Mouse (Mus musculus): ENCODE data around the gene Hp. TPM values are rescaled to one million over a fixed set of nuclear protein-coding genes. Genes with fewer than 3 reads are reported as not detected.

Gene Hp
- total RNA-seq (2021): not detected

DNA sequence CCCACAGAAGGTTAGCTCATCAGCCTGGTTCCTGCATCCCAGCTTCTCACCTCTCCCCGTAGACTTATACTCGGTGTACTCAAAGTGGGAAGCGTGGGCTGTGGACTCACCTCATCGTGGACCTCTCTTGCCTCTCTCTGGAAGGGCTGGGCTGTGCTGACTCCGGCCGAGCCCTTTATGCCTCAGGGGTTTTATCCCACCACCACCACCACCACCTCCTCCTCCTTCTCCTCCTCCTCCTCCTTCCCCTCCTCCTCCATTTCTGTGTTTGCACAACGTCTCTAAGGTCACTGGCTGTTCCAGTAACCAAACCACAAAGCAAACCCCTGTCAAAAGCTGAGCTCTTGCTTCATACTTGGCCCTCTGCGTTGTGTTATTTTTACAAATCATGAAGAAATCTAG, at the start of gene Hp:
TSS of gene Hp (minus strand) at position 273 of the 402 bp plus-strand sequence.
- DNase-seq (ENCODE audit: low spot score in 2 of 2): no peak
- intact Hi-C loops (cut with DNase I): no loop called here

DNA sequence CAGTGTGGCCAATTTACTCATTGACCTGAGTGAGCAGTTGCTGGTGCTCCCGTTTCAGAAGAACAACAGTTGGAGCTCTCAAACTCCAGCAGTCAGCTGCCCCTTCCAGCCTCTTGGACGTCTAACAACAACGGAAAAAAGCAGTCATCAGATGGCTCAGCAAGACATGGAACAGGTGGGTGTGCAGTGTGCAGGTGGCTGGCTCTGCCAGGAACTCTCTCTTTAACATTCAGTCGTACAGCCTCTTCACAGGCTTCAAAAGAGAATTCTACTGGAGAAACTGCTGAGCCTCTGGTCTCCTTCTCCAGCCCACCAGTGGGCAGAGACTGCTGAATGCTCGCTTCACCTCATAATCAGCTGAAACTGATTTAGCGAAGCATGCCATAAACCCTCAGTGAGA, 49.7 kb upstream of the Hp start:
- intact Hi-C loops (cut with DNase I): no loop called here
- peak; percentile 22 to 39 for DNase-seq (ENCODE audit: low spot score in 2 of 2)

DNA sequence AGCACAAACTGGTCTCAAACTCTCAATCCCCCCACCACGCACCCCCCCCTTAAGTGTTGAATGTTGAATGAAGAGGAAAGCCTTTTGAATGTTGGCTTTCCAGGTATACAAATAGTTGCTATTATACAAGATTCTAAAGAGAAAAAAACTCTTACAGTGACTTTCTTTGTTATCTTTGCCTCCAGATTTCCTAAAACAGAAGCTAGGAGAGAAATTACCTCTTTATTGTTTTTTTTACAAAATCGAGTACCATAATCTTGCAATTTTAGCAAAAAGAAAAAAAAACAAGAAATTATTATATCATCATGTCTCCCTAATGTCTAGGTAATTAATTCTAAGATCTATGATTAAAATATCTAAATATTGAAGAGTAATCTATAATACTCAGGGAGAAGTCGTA, 36.6 kb upstream of the Hp start:
- DNase-seq (ENCODE audit: low spot score in 2 of 2): no peak
- intact Hi-C loops (cut with DNase I): no loop called here

DNA sequence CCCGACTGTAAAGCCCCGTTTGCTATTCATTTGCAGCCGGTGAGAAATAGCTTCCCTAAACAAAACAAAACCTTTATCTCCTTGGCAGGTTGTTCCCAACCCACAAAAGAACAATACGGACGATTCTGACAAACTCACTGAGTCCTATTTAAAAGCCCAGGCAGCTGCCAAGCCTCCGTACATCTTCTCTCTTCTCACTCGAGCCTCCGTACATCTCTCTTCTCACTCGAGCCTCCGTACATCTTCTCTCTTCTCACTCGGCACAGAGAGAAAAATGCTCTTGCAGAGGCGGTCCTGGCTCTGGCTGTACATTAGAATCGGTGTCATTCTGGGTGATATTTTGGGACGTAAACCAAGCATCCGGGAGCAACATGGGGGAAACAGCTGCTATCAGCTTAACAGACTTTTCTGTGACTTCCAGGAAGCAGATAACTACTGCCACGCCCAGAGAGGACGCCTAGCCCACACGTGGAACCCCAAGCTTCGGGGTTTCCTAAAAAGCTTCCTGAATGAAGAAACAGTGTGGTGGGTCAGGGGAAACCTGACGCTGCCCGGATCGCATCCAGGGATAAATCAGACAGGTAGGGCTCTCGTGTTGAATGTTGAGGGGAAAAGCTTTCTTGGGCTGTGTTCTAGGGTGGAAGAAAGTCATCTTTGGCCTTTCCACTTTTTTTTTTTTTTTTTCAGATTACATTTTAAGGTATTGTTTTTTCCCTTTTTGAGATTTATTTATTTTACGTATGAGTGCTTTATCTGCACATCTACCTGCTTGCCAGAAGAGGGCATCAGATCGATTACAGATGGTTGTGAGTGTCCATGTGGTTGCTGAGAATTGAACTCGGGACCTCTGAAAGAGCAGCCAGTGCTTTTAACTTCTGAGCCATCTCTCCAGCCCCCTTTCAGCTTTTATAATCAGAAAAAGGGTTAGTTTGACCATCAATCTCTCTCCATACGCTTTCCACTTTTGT, 35.6 kb upstream of the Hp start, which contains the start of gene Pkd1l3:
TSS of gene Pkd1l3 (plus strand) at position 275 of the 968 bp plus-strand sequence.
- intact Hi-C loops (cut with DNase I): no loop called here
- peak; percentile 17 to 21 for DNase-seq (ENCODE audit: low spot score in 2 of 2)

DNA sequence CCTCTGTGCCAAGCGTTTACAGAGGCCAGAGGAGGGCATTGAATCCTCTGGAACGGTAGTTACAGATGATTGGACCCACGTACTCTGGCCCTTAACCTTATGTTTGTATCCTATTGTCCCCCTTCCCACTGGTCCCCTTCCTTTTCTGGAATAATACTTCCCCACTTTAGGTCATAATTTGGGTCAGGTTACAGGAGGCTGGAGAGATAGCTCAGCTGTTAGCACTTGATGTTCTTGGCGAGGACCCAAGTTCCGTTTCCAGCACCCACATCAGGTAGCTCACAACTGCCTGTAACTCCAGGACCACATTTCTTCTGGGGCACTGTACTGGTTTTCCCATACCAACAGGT, 30.2 kb upstream of the Hp start:
- DNase-seq (ENCODE audit: low spot score in 2 of 2): no peak
- intact Hi-C loops (cut with DNase I): loop anchor here (5.0 kb wide), 2 partner anchors 83 to 98 kb away; partner anchors contain the start of genes Ist1 and Zfp821

DNA sequence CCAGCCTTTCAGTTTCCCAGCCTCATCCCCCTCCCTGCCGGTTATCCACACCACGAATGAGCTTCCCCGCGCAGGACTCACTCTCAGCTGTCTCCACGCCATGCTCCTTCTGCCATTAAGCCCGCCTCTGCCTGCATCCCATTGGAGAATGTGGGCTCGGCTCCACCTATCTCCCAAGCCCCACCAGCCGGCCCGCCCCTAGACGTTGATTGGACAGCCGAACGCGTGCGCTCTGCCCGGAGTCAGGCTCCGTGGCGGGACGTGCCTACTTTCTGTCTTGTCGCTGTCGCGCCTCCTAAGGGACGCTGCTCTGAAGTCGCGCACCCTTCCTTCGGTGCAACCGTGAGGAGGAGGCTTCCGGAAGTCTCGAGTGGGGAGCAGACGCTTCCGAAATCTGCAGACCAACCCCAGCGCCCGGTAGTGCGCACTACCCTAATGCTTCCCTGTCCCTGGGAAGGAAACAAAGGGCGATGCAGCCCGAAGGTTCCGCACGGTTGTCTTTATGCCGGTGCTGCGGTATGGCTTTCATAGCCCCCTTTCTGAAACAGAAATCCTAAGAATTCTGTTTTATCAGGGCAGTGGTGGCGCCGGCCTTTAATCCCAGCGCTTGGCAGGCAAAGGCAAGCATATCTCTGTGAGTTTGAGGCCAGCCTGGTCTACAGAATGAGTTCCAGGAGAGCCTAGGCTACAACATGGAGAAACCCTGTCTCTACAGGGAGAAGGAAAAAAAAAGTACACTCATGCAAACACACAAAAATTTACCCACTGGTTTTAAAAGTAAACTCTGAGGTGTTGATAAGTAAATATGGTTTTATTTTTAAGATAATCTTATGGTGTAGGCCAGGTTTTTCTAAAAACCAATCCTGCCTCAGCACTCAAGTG, 29.5 kb upstream of the Hp start, which contains the start of gene Dhodh:
TSS of gene Dhodh (minus strand) at position 403 of the 882 bp plus-strand sequence.
- intact Hi-C loops (cut with DNase I): loop anchor here (1.0 to 5.0 kb wide), 3 partner anchors 43 to 99 kb away; partner anchors contain the start of genes Dhx38, Ist1, Txnl4b and Zfp821
- peak; percentile 97 for DNase-seq (ENCODE audit: low spot score in 2 of 2)

DNA sequence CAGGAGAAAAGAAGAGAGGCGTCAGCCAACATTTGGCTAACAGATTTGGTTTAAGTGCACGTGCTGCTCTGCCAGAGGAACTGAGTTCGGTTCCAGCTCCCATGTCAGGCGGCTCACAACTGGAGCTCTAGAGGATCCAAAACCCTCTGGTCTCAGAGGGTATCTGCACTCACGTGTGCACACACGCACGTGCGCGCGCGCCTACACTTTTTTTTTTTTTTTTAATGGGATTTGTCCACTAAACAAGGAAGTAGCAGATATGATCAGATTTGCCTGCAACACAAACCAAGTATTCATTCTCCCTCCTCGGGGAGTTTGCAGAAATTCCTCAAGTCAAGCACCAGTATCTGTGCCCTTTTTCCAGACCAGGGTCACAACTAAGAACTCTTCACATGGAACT, 28.7 kb upstream of the Hp start:
- intact Hi-C loops (cut with DNase I): loop anchor here (1.0 to 5.0 kb wide), 3 partner anchors 42 to 100 kb away; partner anchors contain the start of genes Dhx38, Ist1, Txnl4b and Zfp821
- no peak for DNase-seq (ENCODE audit: low spot score in 2 of 2)

DNA sequence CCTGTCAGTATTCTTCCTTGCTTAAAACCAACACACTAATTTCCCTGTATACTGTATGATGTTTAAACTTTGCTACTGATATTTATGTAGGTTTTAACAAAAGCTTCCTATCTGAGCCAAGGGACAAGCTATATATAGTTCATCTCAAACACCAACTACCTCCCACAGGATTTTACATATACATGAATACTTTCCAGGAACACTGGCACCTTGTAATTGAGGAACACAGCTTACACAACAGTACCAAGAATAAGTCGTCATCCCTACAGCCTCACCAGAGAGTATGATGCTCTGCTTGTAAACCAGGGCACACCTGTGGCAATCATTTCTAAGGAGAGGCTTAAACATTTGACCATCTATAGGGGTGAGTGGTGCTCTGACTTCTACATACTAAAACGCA, 27.8 kb upstream of the Hp start:
- intact Hi-C loops (cut with DNase I): loop anchor here (5.0 kb wide), 2 partner anchors 86 to 101 kb away; partner anchors contain the start of genes Ist1 and Zfp821
- no peak for DNase-seq (ENCODE audit: low spot score in 2 of 2)

DNA sequence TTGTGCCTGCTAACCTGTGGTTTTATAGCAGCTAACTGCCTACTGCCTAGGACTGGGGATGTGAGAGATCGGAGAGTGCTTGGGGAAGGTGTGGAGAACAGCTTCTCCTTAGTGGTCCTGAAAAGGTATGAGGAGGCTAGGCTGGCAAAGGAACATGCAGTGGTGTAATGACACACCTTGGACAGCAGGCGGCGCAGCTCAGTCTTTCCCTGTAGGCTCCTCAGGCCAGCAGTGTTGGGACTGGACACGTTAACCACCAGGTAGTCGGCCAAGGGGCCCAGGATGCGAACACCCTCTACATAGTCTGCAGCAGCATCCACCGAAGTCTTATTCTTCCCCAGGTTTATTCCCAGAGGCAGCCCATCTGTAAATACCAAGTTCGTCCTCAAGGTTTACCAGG, 16.9 kb upstream of the Hp start:
- intact Hi-C loops (cut with DNase I): no loop called here
- DNase-seq (ENCODE audit: low spot score in 2 of 2): peak; percentile 16 to 22

DNA sequence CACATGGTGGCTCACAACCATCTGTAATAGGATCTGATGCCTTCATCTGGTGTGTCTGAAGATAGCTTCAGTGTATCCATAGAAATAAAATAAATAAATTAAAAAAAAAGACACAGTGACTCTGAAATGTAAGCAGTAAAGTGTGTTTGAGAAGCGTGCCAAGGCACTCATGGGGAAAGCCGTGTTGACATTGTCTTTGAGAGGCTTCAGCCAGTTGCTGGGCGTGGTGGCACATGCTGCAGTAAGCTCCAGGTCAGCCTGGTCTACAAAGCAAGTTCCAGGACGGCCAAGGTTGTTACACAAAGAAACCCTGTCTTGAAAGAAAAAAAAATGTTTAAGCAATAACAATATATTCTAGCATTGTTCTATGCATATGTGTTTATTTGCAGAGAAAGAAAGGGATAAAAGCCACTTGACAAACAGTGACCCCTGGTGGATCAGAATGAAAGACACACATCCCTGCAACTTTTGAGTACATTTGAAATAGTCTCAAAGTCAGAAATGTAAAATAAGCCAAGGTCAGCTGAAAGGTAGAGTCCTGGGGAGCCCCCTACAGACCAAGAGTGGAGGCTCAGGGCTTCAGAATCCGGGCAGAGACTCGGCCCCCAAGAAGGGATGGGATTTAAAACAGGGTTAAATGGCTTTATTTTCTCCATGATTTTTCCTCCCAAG, 14.3 kb upstream of the Hp start:
- no peak for DNase-seq (ENCODE audit: low spot score in 2 of 2)
- intact Hi-C loops (cut with DNase I): no loop called here

DNA sequence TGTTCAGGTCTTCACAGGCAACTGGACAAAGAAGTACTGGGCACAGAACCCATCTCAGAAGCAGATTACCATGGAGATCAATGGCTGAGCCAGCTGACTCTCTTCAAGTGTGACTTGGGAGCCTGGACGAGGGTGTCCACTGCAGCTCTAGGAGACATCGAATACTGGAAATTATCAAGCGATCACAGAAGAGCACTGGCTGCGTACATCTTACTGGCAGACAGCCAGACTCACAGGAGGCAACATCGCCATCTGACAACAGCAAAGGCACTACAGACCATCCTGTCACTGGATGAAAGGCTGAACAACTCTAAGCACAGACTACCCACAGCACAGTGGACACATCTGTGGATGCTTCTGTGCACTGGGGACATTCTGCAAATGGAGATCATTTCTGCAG, 13.2 kb upstream of the Hp start:
- intact Hi-C loops (cut with DNase I): no loop called here
- DNase-seq (ENCODE audit: low spot score in 2 of 2): no peak

DNA sequence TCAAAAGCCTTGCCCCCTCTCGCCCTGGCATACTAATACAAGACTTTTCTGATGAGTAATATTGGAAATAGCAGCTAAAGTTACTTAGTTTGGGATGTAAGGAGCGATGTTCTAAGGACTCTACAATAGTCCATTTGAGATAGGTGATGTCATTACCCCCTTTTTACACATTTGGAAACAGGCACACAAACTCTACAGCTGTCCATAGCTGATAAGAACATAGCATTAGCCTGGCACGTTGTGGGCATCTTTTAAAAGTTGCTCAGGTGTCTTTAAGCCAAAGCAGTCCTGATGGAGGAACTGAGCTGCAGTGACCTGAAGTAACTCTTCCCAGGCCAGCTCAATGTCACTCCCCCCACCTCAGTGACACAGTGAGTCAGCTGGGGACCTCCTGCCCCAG, 12.4 kb upstream of the Hp start:
- intact Hi-C loops (cut with DNase I): no loop called here

DNA sequence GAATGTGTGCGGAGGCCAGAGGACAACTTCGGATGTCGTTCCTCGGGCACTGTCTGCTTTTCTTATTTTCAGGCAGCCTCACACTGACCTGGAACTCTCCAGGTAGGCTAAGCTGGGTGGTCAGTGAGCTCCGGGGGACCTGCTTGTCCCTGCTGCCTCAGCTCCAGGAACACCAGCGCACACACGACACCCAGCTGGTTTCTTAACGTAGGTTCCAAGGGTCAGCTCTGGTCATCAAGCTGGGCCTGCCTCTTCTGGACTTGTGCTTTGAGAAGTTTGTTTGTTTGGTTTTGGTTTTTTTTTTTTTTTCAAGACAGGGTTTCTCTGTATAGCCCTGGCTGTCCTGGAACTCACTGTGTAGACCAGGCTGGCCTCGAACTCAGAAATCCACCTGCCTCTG, 11.9 kb upstream of the Hp start:
- no peak for DNase-seq (ENCODE audit: low spot score in 2 of 2)
- intact Hi-C loops (cut with DNase I): no loop called here

More for the DNA sequence above, 12.4 kb upstream of the Hp start:
- no peak for DNase-seq (ENCODE audit: low spot score in 2 of 2)

DNA sequence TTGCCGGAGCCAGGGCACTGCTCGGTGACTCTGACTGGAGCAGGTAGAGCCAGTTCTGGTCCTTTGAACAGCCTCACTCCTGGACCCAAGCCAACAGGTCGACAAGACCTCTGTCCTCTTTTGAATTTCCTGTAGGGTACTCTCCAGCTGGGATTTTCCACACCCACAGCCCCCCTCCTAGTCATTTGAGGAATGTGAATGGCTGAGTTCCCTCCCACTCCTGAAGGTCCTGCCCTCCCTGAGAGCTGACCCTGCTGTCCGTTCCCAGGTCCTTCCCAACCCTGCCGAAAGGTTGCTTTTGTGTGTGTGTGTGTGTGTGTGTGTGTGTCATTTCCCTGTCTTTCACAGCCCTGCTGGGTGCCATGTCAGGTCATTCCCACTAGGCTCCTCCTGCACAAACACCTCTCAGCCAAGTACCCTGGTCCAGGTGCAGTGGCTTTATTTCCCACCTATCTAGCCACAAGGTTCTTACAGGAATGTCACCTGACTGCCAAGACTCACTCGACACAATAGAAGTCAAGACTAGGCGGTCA, 8.1 kb upstream of the Hp start:
- no peak for DNase-seq (ENCODE audit: low spot score in 2 of 2)
- intact Hi-C loops (cut with DNase I): no loop called here

DNA sequence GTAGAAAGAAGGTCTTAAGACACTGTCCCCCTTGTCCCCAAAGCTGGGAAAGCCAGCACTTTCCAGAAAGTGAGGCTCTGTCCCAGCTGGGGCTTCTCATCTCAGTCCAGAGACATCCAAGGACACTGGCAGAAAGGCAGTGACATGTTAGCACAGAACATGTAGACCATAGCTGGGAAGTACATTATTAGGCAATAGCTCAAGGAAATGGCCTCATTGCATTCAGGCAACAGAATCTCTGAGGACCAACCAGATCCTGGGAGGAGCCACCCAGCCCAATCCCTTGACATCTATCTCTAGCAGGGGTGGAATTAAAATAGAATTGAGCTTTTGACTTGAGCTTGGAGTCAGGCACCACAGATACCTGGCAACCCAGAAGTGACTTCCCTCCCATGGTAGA, 6.7 kb upstream of the Hp start:
- intact Hi-C loops (cut with DNase I): no loop called here
- DNase-seq (ENCODE audit: low spot score in 2 of 2): no peak

DNA sequence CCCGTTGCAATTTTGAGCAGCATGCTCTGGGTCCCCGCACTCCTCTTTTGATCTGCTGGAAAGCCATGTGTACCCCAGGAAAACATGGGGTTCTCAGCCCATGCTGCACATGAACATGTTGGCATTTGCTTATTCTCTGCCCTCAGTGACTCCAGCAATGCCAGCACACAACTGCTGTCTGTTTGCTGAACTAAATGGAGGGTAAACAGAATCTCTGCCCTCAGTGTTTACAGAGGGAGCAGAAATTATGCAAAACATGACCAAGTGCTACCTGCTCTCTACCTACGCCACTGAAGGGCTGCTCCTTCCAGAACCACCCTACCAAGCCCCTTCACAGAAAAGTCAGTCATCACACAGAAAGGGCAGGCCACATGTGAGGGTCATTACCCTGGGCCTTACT, 5.9 kb upstream of the Hp start:
- intact Hi-C loops (cut with DNase I): no loop called here
- DNase-seq (ENCODE audit: low spot score in 2 of 2): no peak

DNA sequence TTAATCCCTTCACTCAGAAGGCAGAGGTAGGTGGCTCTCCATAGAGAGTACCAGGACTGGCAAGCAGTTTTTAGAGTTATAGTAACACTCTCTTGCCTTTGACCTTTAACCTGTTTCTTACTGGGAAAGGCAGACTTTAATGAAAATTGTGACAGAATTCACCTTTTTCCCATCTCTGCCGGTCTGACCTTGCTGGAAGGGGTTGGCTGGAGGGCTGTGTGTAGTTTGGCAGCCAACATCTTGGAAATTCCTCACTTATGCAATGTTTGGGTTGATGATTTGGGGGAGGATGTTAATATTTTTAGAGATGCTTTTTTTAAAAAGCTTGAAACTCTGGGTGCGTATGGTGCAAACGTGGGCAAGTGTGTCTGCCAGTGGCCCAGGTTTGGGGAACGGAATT, 5.3 kb upstream of the Hp start:
- intact Hi-C loops (cut with DNase I): no loop called here
- DNase-seq (ENCODE audit: low spot score in 2 of 2): no peak

DNA sequence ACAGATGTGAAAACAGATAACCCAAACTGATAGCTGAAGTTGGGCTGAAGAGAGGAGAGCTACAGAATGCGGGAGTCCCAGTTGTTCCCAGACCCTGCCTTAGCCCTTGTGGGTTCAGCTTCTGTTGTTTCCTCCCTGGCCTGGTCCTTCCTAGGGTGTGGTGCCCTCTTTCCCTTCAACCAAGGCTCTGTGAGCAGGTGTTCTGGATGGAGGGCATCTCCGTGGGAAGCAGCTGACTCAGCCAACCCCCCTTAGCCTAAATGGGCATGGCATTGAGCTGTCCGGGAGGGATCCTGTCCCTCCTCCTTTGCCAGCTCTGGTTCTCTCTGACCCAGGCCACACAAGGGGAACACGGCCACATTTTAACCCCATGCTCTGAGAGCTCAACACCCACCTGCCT, 2.7 kb downstream of the Hp start:
- intact Hi-C loops (cut with DNase I): no loop called here
- no peak for DNase-seq (ENCODE audit: low spot score in 2 of 2)

DNA sequence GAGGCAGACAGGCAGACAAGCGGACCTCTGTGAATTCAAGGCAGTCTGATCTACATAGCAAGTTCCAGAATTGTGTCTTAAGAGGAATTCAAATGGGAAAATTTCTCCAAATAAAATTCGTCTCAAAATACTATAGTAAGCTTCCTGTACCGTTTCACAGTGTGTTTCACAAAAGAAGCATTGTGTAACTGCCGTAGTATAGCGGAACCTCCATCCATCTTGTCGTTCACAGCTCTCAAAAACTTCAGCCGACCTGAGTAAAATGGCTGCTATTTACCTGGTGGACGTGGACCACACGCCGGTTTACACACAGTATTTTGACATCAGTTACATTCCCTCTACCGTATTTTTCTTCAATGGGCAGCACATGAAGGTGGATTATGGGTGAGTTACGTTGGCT, 7.8 kb downstream of the Hp start:
- DNase-seq (ENCODE audit: low spot score in 2 of 2): no peak
- intact Hi-C loops (cut with DNase I): no loop called here

All from left cerebral cortex, postnatal 36 days (tissue).